Mouse (Mus musculus): ENCODE measurements around the gene Gm7247. TPM values are rescaled to one million over a fixed set of nuclear protein-coding genes. Genes with fewer than 3 reads are reported as not detected.
A peak's percentile ranks its signal among the peaks of the same experiment; 100 is the strongest.
"Not testable (repeated sequence)": the region's sequence is repeated elsewhere in the genome, so short reads cannot be mapped to it uniquely, and the experiment has no call there.

Gm7247 gene
- not detected in 2 replicates for polyA plus RNA-seq (2016; fragmentation: Nextera tagmentation; extraction: Ambion mirVana)

DNA sequence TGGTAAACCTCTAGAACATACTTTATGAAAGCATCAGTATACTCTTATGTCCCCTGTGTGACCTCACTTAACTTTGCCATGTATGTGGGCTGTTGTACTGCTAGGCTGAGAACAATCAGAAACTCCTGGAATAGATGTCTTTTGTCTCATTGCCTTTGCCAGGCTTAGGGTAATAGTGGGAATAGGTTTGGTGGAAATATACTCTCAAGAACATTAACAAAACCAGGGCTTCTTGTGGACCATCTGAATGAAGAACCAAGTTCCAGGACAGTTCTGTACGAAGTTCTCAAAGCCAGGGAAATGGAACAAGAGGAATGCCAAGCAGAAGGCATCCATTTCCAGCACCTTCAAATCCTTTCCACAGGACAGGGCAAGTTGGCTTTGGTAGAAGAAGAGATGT, at the start of gene Gm7247:
TSS of gene Gm7247 (plus strand) at position 301 of the 400 bp plus-strand sequence.
- Histone ChIP-seq H3K36me3 (no peaks in the 10 kb centered on the region), H3K4me1 (peaks cover 3% of the 10 kb centered on the region; the same call in 1 of the 2 replicates), H3K27ac (replicated peaks) (no peak within 1 kb of the TSS), H3K4me3 (no peak within 1 kb of the TSS), H3K27me3 (ENCODE audit: low read depth, poor library complexity, severe bottlenecking) (peaks cover 30% of the 10 kb centered on the region), H3K9me3 (replicated peaks) (no peaks in the 10 kb centered on the region)
- 95% methylated on average over 1 of the region's 1 CpGs for WGBS
- no peak for DNase-seq (ENCODE audit: low spot score)

DNA sequence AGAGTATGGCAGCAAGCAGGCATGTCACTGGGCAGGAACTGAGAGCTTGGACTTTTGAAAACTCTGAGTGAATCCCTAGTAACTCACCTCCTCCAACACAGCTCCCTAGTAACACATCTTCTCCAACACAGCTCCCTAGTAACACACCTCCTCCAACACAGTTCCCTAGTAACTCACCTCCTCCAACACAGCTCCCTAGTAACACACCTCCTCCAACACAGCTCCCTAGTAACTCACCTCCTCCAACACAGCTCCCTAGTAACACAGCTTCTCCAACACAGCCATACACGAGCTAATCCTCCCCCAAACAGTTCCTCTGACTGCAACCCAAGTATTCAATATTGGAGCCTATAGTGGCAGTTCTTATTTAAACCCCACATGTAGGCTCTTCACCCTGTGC, 37.6 kb upstream of the Gm7247 start:
- Histone ChIP-seq H3K36me3 (no peaks in the 10 kb centered on the region), H3K4me1 (no peaks in the 10 kb centered on the region), H3K4me3 (no peak overlapping the region), H3K9me3 (replicated peaks) (peaks cover 3% of the 10 kb centered on the region; the same call in 1 of the 2 replicates), H3K27ac (replicated peaks) (no peak overlapping the region), H3K27me3 (ENCODE audit: low read depth, poor library complexity, severe bottlenecking) (no peaks in the 10 kb centered on the region)
- no peak for DNase-seq (ENCODE audit: low spot score)
- WGBS = 56% methylated on average over 1 of the region's 1 CpGs

DNA sequence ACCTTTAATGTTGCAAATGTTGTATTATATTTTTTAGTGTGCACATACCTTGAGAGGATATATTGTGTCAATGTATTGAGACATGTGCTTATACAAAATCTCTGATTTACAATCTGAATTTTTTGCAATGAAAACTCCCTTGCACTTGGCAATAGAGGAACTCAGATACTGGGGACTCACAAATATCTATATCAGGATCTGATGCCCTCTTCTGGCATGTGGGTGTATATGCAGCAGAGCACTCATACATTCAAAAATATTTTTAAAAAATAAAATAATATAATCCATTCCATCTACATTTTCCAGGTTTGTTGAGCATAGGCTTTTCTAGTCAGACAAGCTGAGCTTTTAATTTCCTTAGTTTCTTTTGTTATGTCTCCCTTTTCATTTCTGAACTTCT, 15.5 kb upstream of the Gm7247 start:
- H3K4me1 ChIP-seq = no peaks in the 10 kb centered on the region
- H3K9me3 ChIP-seq (replicated peaks) = no peaks in the 10 kb centered on the region
- H3K36me3 ChIP-seq = no peaks in the 10 kb centered on the region
- DNase-seq (ENCODE audit: low spot score) = no peak
- H3K27ac ChIP-seq (replicated peaks) = no peak overlapping the region
- H3K4me3 ChIP-seq = no peak overlapping the region
- H3K27me3 ChIP-seq (ENCODE audit: low read depth, poor library complexity, severe bottlenecking) = no peaks in the 10 kb centered on the region

DNA sequence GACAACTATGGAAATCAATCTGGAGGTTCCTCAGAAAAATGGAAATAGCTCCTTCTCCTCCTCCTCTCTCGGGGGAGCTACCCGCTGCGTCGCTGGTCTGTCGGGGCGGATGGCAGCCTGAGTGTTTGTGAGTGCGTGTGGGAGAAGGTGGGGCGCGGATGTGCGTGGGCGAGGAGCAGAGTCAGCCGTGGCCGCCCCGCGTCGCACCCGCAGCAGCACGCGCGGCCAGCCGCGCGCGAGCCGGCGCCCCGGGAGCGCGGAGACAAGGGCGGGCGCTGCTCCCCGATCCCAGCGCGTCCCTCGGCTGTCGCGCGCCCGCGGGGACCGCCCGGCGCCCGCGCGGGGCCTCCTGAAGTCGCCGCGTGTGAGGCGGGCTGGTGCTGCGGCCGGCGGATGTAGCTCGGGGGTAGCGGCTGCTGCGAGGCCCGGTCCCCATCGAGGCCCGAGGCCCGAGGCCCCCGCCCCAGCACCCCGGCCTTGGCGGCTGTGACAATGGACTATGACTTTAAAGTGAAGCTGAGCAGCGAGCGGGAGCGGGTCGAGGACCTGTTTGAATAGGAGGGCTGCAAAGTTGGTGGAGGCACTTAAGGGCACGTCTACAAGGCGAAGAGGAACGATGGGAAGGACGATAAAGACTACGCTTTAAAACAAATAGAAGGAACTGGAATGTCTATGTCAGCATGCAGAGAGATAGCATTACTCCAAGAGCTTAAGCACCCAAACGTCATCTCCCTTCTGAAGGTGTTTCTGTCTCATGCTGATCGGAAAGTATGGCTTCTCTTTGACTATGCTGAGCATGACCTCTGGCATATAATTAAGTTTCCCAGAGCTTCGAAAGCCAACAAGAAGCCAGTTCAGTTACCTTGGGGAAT, 3.2 kb upstream of the Gm7247 start:
- H3K9me3 ChIP-seq (replicated peaks) = no peaks in the 10 kb centered on the region
- H3K4me3 ChIP-seq = peak overlapping the region; percentile 61
- peak overlapping the region; percentile 79 for H3K27ac ChIP-seq (replicated peaks)
- DNase-seq (ENCODE audit: low spot score) = peak; percentile 48
- H3K4me1 ChIP-seq = peaks cover 3% of the 10 kb centered on the region; the same call in 1 of the 2 replicates
- peaks cover 30% of the 10 kb centered on the region for H3K27me3 ChIP-seq (ENCODE audit: low read depth, poor library complexity, severe bottlenecking)
- H3K36me3 ChIP-seq = no peaks in the 10 kb centered on the region
- WGBS = 7% methylated on average over 75 of the region's 75 CpGs

DNA sequence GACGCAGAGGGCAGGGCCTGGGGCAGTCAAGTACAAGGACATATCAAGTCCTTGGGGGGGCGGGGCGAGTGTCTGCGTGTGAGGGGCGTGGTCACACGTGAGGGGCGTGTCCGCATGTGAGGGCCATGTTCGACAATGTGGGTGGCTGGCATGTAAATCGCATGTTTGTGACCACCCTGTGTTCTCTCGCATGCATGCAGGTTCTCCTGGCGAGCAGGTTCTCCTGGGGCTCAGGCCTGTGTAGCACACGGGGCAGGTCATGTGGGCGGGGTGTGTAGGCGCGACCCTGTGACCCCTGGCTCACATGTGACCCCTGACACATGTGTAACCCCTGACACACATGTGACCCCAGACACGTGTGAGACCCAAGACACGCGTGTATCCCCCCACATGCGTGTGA, 21.2 kb downstream of the Gm7247 start:
- Histone ChIP-seq H3K4me1 (no peaks in the 10 kb centered on the region), H3K27me3 (ENCODE audit: low read depth, poor library complexity, severe bottlenecking) (no peaks in the 10 kb centered on the region), H3K27ac (replicated peaks) (no peak overlapping the region), H3K9me3 (replicated peaks) (peaks cover 23% of the 10 kb centered on the region), H3K4me3 (no peak overlapping the region), H3K36me3 (no peaks in the 10 kb centered on the region)
- DNase-seq (ENCODE audit: low spot score) = no peak
- 93% methylated on average over 20 of the region's 20 CpGs for WGBS

DNA sequence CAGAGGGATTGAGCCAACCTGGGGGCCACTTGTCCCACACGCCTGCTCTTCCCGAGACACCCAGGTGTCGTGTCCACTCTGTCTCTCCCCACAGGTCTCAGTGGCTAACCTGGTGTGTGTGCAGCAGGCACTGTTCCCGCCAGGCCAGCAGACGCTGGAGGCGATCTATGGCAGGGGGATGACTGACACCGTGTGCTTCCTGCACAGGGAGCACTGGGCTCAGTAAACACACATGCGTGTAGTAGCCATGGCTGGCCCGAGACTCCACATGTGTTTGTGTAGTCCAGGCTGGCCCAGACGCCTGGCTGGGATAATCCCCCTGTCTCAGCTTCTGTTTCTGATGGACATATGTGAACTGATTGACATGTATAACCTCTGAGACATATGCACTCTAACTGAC, 22.8 kb downstream of the Gm7247 start:
- H3K4me1 ChIP-seq = no peaks in the 10 kb centered on the region
- H3K27me3 ChIP-seq (ENCODE audit: low read depth, poor library complexity, severe bottlenecking) = no peaks in the 10 kb centered on the region
- no peak overlapping the region for H3K4me3 ChIP-seq
- H3K9me3 ChIP-seq (replicated peaks) = peaks cover 28% of the 10 kb centered on the region
- WGBS = 96% methylated on average over 10 of the region's 10 CpGs
- no peak overlapping the region for H3K27ac ChIP-seq (replicated peaks)
- peak; percentile 18 for DNase-seq (ENCODE audit: low spot score)
- no peaks in the 10 kb centered on the region for H3K36me3 ChIP-seq

DNA sequence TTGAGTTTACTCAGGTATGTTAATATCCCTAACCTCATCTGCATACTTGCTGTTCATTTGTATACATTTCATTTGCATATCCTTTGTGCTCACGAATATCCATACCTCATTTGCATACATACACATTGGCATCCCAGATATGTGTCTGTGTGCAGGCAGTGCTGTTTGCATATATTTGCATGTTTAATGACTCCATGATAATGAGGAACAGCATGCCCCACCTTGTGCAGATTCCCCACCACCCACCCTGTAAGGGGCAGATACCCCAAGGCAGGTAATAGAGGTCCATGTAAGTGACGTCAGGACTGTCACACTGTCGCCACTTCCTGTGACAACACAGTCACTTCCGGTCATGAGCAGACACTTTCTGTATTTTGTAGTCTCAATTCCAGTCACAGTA, 24.2 kb downstream of the Gm7247 start:
- Histone ChIP-seq H3K27me3 (ENCODE audit: low read depth, poor library complexity, severe bottlenecking) (no peaks in the 10 kb centered on the region), H3K4me3 (no peak overlapping the region), H3K4me1 (no peaks in the 10 kb centered on the region), H3K27ac (replicated peaks) (no peak overlapping the region), H3K9me3 (replicated peaks) (peaks cover 28% of the 10 kb centered on the region), H3K36me3 (no peaks in the 10 kb centered on the region)
- WGBS = 89% methylated on average over 4 of the region's 4 CpGs
- DNase-seq (ENCODE audit: low spot score) = peak; percentile 41

DNA sequence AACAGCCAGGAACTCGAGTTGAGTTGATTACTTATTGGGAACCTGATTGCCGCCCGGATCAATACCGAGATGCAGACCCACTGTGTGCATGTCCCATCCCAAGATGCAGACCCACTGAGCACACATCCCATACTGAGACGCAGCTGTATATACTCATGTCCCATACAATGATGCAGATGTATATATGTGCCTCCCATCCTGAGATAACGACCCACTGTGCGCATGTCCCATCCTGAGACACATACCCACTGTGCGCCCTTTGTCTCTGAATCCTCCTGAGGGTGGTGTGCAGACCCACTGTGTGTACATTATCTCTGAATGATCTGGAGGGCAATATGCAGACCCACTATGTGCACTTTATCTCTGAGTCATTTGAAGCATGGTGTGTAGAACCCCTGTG, 26.2 kb downstream of the Gm7247 start:
- Histone ChIP-seq H3K4me3 (no peak overlapping the region), H3K4me1 (no peaks in the 10 kb centered on the region), H3K27ac (replicated peaks) (no peak overlapping the region), H3K36me3 (no peaks in the 10 kb centered on the region), H3K9me3 (replicated peaks) (peaks cover 23% of the 10 kb centered on the region), H3K27me3 (ENCODE audit: low read depth, poor library complexity, severe bottlenecking) (no peaks in the 10 kb centered on the region)
- DNase-seq (ENCODE audit: low spot score) = no peak
- WGBS = 95% methylated on average over 8 of the region's 8 CpGs

DNA sequence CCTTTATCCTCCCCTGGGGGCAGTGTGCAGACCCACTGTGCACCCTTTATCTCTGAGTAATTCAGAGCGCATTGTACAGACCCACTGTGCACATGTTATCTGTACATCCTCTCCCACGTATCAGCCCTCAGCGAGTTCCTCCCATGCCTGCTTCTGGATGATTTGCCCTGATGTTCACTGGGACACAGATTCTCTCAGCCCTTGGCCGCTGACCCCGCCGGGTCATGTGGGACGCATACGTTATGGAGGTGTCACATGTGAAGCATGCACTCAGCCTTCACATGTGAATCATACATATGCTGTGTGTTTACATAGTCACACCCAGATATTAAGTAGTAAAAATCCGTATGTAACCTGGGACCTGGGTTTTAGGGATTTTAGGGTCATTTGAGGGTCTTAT, 26.7 kb downstream of the Gm7247 start:
- no peak overlapping the region for H3K4me3 ChIP-seq
- H3K4me1 ChIP-seq = no peaks in the 10 kb centered on the region
- no peak overlapping the region for H3K27ac ChIP-seq (replicated peaks)
- H3K9me3 ChIP-seq (replicated peaks) = peaks cover 19% of the 10 kb centered on the region
- H3K36me3 ChIP-seq = no peaks in the 10 kb centered on the region
- DNase-seq (ENCODE audit: low spot score) = peak; percentile 27
- WGBS = 93% methylated on average over 9 of the region's 9 CpGs
- H3K27me3 ChIP-seq (ENCODE audit: low read depth, poor library complexity, severe bottlenecking) = no peaks in the 10 kb centered on the region

DNA sequence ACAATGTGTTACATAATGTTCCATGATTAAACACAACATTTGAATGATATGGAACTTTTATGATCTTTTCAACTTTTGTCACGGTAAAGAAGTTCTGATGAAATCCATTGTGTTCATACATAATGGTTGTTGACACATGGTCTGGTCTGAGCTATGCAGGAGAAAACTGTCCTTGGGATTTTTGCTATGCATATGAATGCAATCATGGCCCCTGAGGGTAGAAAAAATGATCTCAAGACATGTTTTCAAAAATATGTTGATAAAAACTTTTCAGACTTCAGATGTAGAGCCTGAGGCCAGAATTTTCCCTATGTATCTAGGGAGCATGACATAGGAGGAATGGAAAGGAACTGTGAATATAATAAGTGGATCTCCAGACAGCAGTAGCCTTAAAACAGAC, 49.0 kb downstream of the Gm7247 start, which contains the start of gene Vmn2r88:
TSS of gene Vmn2r88 (plus strand) at position 301 of the 400 bp plus-strand sequence.
- WGBS = 77% methylated on average over 1 of the region's 1 CpGs
- no peak within 1 kb of the TSS for H3K4me3 ChIP-seq
- no peak for DNase-seq (ENCODE audit: low spot score)
- H3K27me3 ChIP-seq (ENCODE audit: low read depth, poor library complexity, severe bottlenecking) = no peaks in the 10 kb centered on the region
- H3K4me1 ChIP-seq = no peaks in the 10 kb centered on the region
- H3K27ac ChIP-seq (replicated peaks) = no peak within 1 kb of the TSS
- H3K9me3 ChIP-seq (replicated peaks) = no peaks in the 10 kb centered on the region
- no peaks in the 10 kb centered on the region for H3K36me3 ChIP-seq

DNA sequence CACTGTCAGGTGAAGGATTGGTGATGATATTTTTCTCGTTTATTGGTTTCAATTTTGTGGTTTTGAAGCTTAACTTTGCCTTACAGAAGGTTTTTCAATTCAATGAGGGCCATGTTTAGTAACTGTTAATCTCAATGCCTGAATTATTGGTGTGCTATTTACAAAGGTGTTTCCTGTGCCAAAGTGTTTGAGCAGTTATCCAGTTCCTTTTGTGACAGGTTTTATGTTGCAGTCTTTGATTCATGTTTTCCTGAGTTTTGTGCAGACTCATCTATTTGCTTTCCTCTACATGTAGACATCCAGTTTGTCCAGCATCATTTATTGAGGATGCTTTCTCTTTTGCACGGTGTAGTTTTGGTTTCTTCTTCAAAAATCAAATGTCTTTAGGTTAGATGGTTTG, 62.3 kb downstream of the Gm7247 start:
- Histone ChIP-seq H3K27me3 (ENCODE audit: low read depth, poor library complexity, severe bottlenecking) (no peaks in the 10 kb centered on the region), H3K4me1 (no peaks in the 10 kb centered on the region), H3K4me3 (no peak overlapping the region), H3K36me3 (no peaks in the 10 kb centered on the region), H3K27ac (replicated peaks) (no peak overlapping the region), H3K9me3 (replicated peaks) (no peaks in the 10 kb centered on the region)
- 76% methylated on average over 2 of the region's 2 CpGs for WGBS
- no peak for DNase-seq (ENCODE audit: low spot score)

DNA sequence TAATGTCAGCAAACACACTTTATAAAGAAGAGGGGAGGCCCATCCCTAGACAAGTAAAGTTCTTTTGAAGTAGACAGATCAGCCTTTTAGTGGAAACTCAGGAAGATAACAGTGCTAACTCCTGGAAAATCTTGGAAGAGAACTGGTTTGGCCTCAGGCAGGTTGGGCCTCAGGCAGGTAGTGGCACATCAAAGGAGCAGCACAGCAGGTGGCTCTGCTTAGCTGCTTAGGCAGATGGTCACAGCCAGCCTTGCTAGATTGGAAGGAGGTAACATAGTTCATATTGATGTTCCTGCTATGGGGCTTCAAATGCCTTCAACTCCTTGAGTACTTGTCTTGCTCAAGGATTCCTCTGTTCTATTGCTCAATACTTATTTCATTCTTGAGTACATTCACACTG, 68.6 kb downstream of the Gm7247 start:
- not testable (repeated sequence) for H3K27ac ChIP-seq (replicated peaks); H3K27me3 ChIP-seq (ENCODE audit: low read depth, poor library complexity, severe bottlenecking); H3K9me3 ChIP-seq (replicated peaks); DNase-seq (ENCODE audit: low spot score); H3K4me1 ChIP-seq; H3K4me3 ChIP-seq; H3K36me3 ChIP-seq

DNA sequence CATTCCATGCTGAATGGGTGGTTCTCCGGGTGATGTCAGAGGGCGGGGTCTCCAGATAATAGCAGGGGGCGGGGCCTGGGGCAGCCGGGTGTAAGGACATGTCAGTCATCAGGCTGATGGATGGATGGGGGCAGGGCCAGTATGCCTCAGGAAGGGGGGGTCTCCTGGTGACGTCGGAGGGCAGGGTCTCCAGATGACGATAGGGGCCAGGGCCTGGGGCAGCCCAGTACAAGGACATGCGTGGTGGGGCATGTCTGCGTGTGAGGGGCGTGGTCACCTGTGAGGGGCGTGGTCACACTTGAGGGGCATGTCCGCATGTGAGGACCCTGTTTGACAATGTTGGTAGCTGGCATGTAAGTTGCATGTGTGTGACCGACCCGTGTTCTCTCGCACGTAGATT, 73.0 kb downstream of the Gm7247 start:
- Histone ChIP-seq H3K27me3 (ENCODE audit: low read depth, poor library complexity, severe bottlenecking) (no peaks in the 10 kb centered on the region), H3K4me1 (no peaks in the 10 kb centered on the region), H3K36me3 (no peaks in the 10 kb centered on the region), H3K4me3 (no peak overlapping the region), H3K9me3 (replicated peaks) (peaks cover 28% of the 10 kb centered on the region), H3K27ac (replicated peaks) (no peak overlapping the region)
- WGBS = 91% methylated on average over 16 of the region's 16 CpGs
- DNase-seq (ENCODE audit: low spot score) = no peak
